Comparison of ENCODE assay signal across 23 mouse cellular contexts in the genomic region with DNA sequence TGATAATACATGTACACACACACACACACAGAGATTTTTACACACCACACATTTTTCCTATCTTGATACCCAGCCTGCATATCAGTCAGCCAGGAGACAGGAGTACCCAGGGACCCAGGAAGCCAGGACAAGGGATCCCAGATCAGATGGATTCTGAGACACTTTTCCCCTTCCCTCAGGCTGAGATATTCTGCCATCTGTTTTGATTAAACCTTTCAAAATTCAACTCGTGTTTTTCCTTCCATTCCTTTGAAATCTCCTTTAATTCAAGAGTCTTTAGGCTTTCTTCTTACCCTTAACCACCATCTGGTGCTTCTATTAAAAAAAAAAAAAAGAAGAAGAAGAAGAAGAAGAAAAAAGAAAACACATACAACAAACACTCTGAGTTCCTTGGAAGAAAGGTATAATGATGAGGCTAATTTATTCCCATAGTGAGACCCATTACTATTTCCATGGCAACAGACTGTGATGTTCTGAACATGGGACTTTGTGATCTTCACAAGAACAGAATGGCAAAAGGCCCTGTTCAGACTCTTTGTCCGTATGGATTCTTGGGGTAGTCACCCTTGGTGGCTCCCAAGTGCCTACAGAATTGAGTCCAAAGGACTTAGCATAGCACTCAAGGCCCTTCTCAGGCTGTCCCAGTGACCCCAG. TPM values are rescaled to one million over a fixed set of nuclear protein-coding genes. Genes with fewer than 3 reads are reported as not detected.
A peak's percentile ranks its signal among the peaks of the same experiment; 100 is the strongest.
DNase-seq lines count a peak whose midpoint lies in the region; ATAC-seq and TF ChIP-seq lines count a peak whose summit lies in the region.
"Had no signal": no experiment of that assay in that cellular context is flagged by ENCODE, and none has a peak within 500 bp of the region (broad histone marks: within the 10 kb centered on the region; RNA-seq: fewer than 3 reads in every experiment).

No protein-coding gene starts in this region.

- H3K9ac ChIP-seq in forebrain, embryonic 15.5 days (replicated peaks): no peak overlapping the region
- H3K9ac ChIP-seq in forebrain, embryonic 16.5 days (replicated peaks; ENCODE audit: low read depth, low read length): no peak overlapping the region
- H3K9ac ChIP-seq in neural tube, embryonic 15.5 days (replicated peaks): no peak overlapping the region
- H3K9ac ChIP-seq: embryonic facial prominence, embryonic 15.5 days; heart, embryonic 12.5 days; liver, embryonic 15.5 days; lung, embryonic 15.5 days had no signal

- 8% methylated on average over 2 of the region's 2 CpGs for WGBS in forebrain, embryonic 15.5 days
- WGBS in forebrain, embryonic 10.5 days: 72% methylated on average over 2 of the region's 2 CpGs
- whole genome bisulfite sequencing in forebrain, embryonic 16.5 days: 13% methylated on average over 2 of the region's 2 CpGs
- 19% methylated on average over 2 of the region's 2 CpGs for WGBS in neural tube, embryonic 15.5 days

- H3K4me3 ChIP-seq in forebrain, embryonic 15.5 days: no peak overlapping the region
- H3K4me3 ChIP-seq in forebrain, embryonic 10.5 days: no peak overlapping the region
- no peak overlapping the region for H3K4me3 ChIP-seq in layer of hippocampus, adult 2 months
- no peak overlapping the region for H3K4me3 ChIP-seq in forebrain, embryonic 16.5 days (replicated peaks; ENCODE audit: low read length)
- no peak overlapping the region for H3K4me3 ChIP-seq in neural tube, embryonic 15.5 days (replicated peaks)
- H3K4me3 ChIP-seq: embryonic facial prominence, embryonic 15.5 days; heart, embryonic 12.5 days; limb, embryonic 10.5 days; liver, embryonic 15.5 days; lung, embryonic 15.5 days had no signal

- H3K4me2 ChIP-seq in forebrain, embryonic 15.5 days (replicated peaks): no peak overlapping the region
- no peak overlapping the region for H3K4me2 ChIP-seq in forebrain, embryonic 16.5 days (ENCODE audit: low read length)
- H3K4me2 ChIP-seq in neural tube, embryonic 15.5 days: no peak overlapping the region
- H3K4me2 ChIP-seq: embryonic facial prominence, embryonic 15.5 days; heart, embryonic 12.5 days; liver, embryonic 15.5 days; lung, embryonic 15.5 days had no signal

- no peak for TF ChIP-seq CTCF in layer of hippocampus, adult 2 months (conservative IDR thresholded peaks at IDR 0.05)

- ATAC-seq in forebrain, embryonic 15.5 days (replicated peaks): no peak
- ATAC-seq in forebrain, embryonic 16.5 days: peak; percentile 51
- no peak for ATAC-seq in neural tube, embryonic 15.5 days (ENCODE audit: low FRiP score)
- ATAC-seq in megakaryocyte, adult 5-6 weeks (ENCODE audit: poor library complexity, severe bottlenecking): no peak
- ATAC-seq: CD4-positive, CD25-positive, alpha-beta regulatory T cell, adult 4 months; intestine, postnatal 0 days had no signal

- peak overlapping the region; percentile 77 for H3K27ac ChIP-seq in forebrain, embryonic 15.5 days (replicated peaks)
- H3K27ac ChIP-seq in forebrain, embryonic 10.5 days: no peak overlapping the region
- H3K27ac ChIP-seq in layer of hippocampus, adult 2 months: peak overlapping the region; percentile 81
- H3K27ac ChIP-seq in forebrain, embryonic 16.5 days (ENCODE audit: low read length): peak overlapping the region; percentile 77
- H3K27ac ChIP-seq in neural tube, embryonic 15.5 days (replicated peaks): peak overlapping the region; percentile 64
- H3K27ac ChIP-seq: embryonic facial prominence, embryonic 15.5 days; limb, embryonic 10.5 days; liver, embryonic 15.5 days; lung, embryonic 15.5 days had no signal

- H3K27me3 ChIP-seq in forebrain, embryonic 15.5 days: no peaks in the 10 kb centered on the region
- H3K27me3 ChIP-seq in forebrain, embryonic 10.5 days (ENCODE audit: poor library complexity, severe bottlenecking): no peaks in the 10 kb centered on the region
- no peaks in the 10 kb centered on the region for H3K27me3 ChIP-seq in forebrain, embryonic 16.5 days (replicated peaks; ENCODE audit: control insufficient read depth, insufficient read depth, low read length)
- no peaks in the 10 kb centered on the region for H3K27me3 ChIP-seq in neural tube, embryonic 15.5 days (replicated peaks)
- H3K27me3 ChIP-seq: embryonic facial prominence, embryonic 15.5 days; heart, embryonic 12.5 days; lung, embryonic 15.5 days had no signal

- no peaks in the 10 kb centered on the region for H3K9me3 ChIP-seq in forebrain, embryonic 15.5 days
- H3K9me3 ChIP-seq in forebrain, embryonic 10.5 days: 0 out of 2 replicates have a peak, but pooled peaks cover 1% of the 10 kb centered on the region
- H3K9me3 ChIP-seq in forebrain, embryonic 16.5 days (ENCODE audit: control insufficient read depth, low read length): no peaks in the 10 kb centered on the region
- H3K9me3 ChIP-seq in neural tube, embryonic 15.5 days (replicated peaks): no peaks in the 10 kb centered on the region
- H3K9me3 ChIP-seq: embryonic facial prominence, embryonic 15.5 days; limb, embryonic 10.5 days; liver, embryonic 15.5 days; lung, embryonic 15.5 days had no signal

- H3K4me1 ChIP-seq in forebrain, embryonic 15.5 days: peaks cover 21% of the 10 kb centered on the region
- peaks cover 8% of the 10 kb centered on the region for H3K4me1 ChIP-seq in forebrain, embryonic 10.5 days
- peaks cover 18% of the 10 kb centered on the region for H3K4me1 ChIP-seq in forebrain, embryonic 16.5 days (replicated peaks; ENCODE audit: control insufficient read depth, insufficient read depth, low read length)
- peaks cover 22% of the 10 kb centered on the region for H3K4me1 ChIP-seq in neural tube, embryonic 15.5 days
- H3K4me1 ChIP-seq: heart, embryonic 12.5 days; limb, embryonic 10.5 days had no signal

- no peaks in the 10 kb centered on the region for H3K36me3 ChIP-seq in forebrain, embryonic 15.5 days
- no peaks in the 10 kb centered on the region for H3K36me3 ChIP-seq in forebrain, embryonic 10.5 days (replicated peaks)
- H3K36me3 ChIP-seq in forebrain, embryonic 16.5 days (ENCODE audit: control insufficient read depth, insufficient read depth): no peaks in the 10 kb centered on the region
- no peaks in the 10 kb centered on the region for H3K36me3 ChIP-seq in neural tube, embryonic 15.5 days
- H3K36me3 ChIP-seq: embryonic facial prominence, embryonic 15.5 days; heart, embryonic 12.5 days; limb, embryonic 10.5 days; liver, embryonic 15.5 days; lung, embryonic 15.5 days had no signal

- no peak for DNase-seq in forebrain, embryonic 10.5 days (ENCODE audit: extremely low spot score, low spot score)
- no peak for DNase-seq in layer of hippocampus, adult 2 months (ENCODE audit: low spot score in 2 of 2)
- no peak for DNase-seq in layer of hippocampus, postnatal 10 days (ENCODE audit: low spot score in 2 of 2)
- DNase-seq: adrenal gland, postnatal 14 days; cerebellum, adult 9-10 months; gastrocnemius, postnatal 10 days; heart, postnatal 10 days; kidney, postnatal 4 days; liver; lung, postnatal 36 days; thymus, adult 18-20 months; thymus, postnatal 36 days had no signal

RNA-seq across cellular contexts. Expression of a gene that starts 26.8 kb away (rescaled TPM):
- polyA plus RNA-seq in forebrain, embryonic 15.5 days (2015; fragmentation: Nextera tagmentation; extraction: Ambion mirVana): 20.9 and 22.8 TPM in 2 replicates
- polyA plus RNA-seq in forebrain, embryonic 10.5 days (2016; fragmentation: Nextera tagmentation; extraction: Ambion mirVana): 2.8 and 3.0 TPM in 2 replicates
- 100 to 1,000 TPM; 142 to 146 TPM for total RNA-seq in layer of hippocampus, adult 2 months (2021)
- 100 to 1,000 TPM; 103 to 108 TPM for total RNA-seq in layer of hippocampus, postnatal 10 days (2021)
- 16.4 and 21.0 TPM in 2 replicates for polyA plus RNA-seq in forebrain, embryonic 16.5 days (2015; fragmentation: Nextera tagmentation; extraction: Ambion mirVana)
- 13.7 and 15.8 TPM in 2 replicates for polyA plus RNA-seq in neural tube, embryonic 15.5 days (2015; fragmentation: Nextera tagmentation; extraction: Ambion mirVana)
- total RNA-seq in megakaryocyte, adult 5-6 weeks (2015): 71.5 and 74.4 TPM in 2 replicates
- 28.4 and 61.9 TPM in 2 replicates for total RNA-seq in megakaryocyte, adult 5-6 weeks (2017)
